Mouse (Mus musculus): Measurements from ENCODE around the gene Gm21885. TPM values are rescaled to one million over a fixed set of nuclear protein-coding genes. Genes with fewer than 3 reads are reported as not detected.

The Gm21885 gene
- polyA plus RNA-seq (2012; fragmentation: generic; extraction: Trizol): not detected

GRCm38 (mm10) chr11:94281199-94282181, at the start of gene Gm21885:
Gene Gm21885 (plus strand): TSS chr11:94281873.

GRCm38 (mm10) chr11:94245955-94246788, 35.5 kb upstream of the Gm21885 start, which contains the start of gene Wfikkn2:
Gene Wfikkn2 (minus strand): TSS chr11:94246005.

DNA sequence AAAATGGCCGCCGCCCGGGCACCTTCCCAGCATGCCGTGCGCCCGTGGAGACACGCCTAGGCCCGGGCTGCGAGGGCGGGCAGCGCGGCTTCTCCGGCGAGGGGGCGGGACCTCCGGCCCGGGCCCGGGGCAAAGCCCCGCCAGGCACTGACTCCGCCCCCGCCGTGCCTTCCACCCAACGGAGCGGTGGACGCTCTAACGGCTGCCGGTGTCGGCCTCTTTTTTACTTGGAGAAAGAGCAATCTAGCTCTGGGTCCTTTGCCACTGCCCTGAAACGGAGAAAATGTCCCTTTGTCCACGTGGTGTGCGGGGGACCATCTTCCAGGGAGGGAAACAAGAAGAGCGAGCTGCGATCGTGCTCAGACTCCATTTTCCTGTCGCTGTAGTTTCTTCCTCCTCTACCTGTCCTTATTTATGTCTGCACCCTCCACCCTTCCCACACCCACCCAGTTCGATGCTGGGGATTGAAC, 40.3 kb downstream of the Gm21885 start, which contains the start of gene Luc7l3:
TSS of gene Luc7l3 (minus strand) at position 58 of the 470 bp plus-strand sequence.

DNA sequence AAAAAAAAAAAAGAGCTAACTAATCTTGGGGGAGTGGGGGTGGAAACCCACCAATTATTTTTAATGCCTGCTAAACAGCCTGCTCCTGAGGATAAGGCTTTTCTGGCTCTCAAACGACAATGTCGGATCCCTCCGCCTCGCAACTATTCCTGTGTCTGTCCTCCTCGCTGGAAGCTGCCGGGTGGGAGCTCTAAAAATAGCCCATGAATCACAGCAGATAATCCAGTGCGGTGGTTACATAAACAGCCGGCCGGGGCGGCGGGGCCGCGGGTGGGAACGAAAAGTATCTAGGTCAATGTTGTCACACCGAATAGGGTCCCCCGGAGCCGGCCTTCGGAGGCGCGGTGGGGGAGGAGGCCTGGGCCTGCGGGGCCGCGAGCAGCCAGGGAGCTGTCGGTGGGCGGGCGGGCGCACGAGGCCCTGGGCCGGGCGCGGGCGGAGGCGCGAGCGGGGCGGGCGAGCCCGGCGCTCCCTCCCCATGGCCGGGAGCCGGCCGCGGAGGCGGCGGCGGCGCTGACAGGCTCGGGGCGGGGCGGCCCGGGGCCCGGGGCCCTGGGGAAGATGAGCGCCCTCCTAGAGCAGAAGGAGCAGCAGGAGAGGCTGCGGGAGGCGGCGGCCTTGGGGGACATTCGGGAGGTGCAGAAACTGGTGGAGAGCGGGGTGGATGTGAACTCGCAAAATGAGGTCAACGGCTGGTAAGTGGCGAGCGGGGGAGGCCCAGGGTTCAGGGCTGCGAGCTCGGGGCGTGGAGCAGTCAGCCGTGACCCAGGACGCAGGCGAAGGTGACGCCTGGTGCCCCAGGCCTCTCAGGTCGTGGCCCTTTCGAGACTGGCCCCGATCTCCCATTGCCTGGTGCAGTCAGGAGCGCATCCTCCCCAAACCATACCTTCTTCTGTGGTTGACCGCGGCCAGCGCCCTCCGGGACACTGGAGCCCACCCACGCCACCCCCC, 46.3 kb downstream of the Gm21885 start, which contains the start of gene Ankrd40:
TSS of gene Ankrd40 (plus strand) at position 309 of the 951 bp plus-strand sequence.

Other genes with a start within 250 kb of the Gm21885 start
- gene Tob1, start 70.4 kb upstream of the Gm21885 start, polyA plus RNA-seq (2012; fragmentation: generic; extraction: Trizol): 10 to 100 TPM in 1 of 2 experiments, 1 to 10 TPM in 1; 1.6 to 30.7 TPM
- gene Wfikkn2, start 35.9 kb upstream of the Gm21885 start, polyA plus RNA-seq (2012; fragmentation: generic; extraction: Trizol): under 1 TPM; 0.01 to 0.26 TPM
- gene Luc7l3, start 40.1 kb downstream of the Gm21885 start, polyA plus RNA-seq (2012; fragmentation: generic; extraction: Trizol): 10 to 100 TPM in 1 of 2 experiments, 1 to 10 TPM in 1; 5.7 to 20.8 TPM
- gene Ankrd40, start 46.1 kb downstream of the Gm21885 start, polyA plus RNA-seq (2012; fragmentation: generic; extraction: Trizol): 10 to 100 TPM; 58.6 to 60.3 TPM
- 1 to 10 TPM in 1 of 2 experiments, under 1 TPM in 1; 0.28 to 3.4 TPM for gene Abcc3, start 111.1 kb downstream of the Gm21885 start, polyA plus RNA-seq (2012; fragmentation: generic; extraction: Trizol)
- 10 to 100 TPM in 1 of 2 experiments, under 1 TPM in 1; 0.15 to 53.5 TPM for gene Cacna1g, start 192.3 kb downstream of the Gm21885 start, polyA plus RNA-seq (2012; fragmentation: generic; extraction: Trizol)
- gene Spata20, start 204.3 kb downstream of the Gm21885 start, polyA plus RNA-seq (2012; fragmentation: generic; extraction: Trizol): 1 to 10 TPM in 1 of 2 experiments, not detected in 1; 1.1 TPM
- 1 to 10 TPM; 1.4 to 1.9 TPM for gene Epn3, start 218.1 kb downstream of the Gm21885 start, polyA plus RNA-seq (2012; fragmentation: generic; extraction: Trizol)
- under 1 TPM in 1 of 2 experiments, not detected in 1; 0.24 TPM for gene Mycbpap, start 239.9 kb downstream of the Gm21885 start, polyA plus RNA-seq (2012; fragmentation: generic; extraction: Trizol)

Measured in C3H10T1/2 (cell line).